Mouse (Mus musculus): ENCODE results near the gene Olfr50. TPM values are rescaled to one million over a fixed set of nuclear protein-coding genes. Genes with fewer than 3 reads are reported as not detected.

The Olfr50 gene
- polyA plus RNA-seq (2015; fragmentation: Illumina TruSeq; extraction: RNeasy Lipid Tissue Mini Kit (QIAGEN cat#74804); ENCODE audit: low read depth, low replicate concordance) = not detected

GRCm38 (mm10) chr2:36790238-36790637 is at the start of gene Olfr50:
Gene Olfr50 (plus strand): TSS chr2:36790538.

GRCm38 (mm10) chr2:36783976-36784375 is 6.4 kb upstream of the Olfr50 start, which contains the start of gene Olfr348:
Gene Olfr348 (plus strand): TSS chr2:36784276.

GRCm38 (mm10) chr2:36816932-36817331 is 26.6 kb downstream of the Olfr50 start, which contains the start of gene Olfr3:
Gene Olfr3 (minus strand): TSS chr2:36817032.

GRCm38 (mm10) chr2:36846010-36846409 is 55.7 kb downstream of the Olfr50 start, which contains the start of gene Olfr350:
Gene Olfr350 (plus strand): TSS chr2:36846310.

Other genes with a start within 250 kb of the Olfr50 start
- gene Olfr344, start 223.9 kb upstream of the Olfr50 start, polyA plus RNA-seq (2015; fragmentation: Illumina TruSeq; extraction: RNeasy Lipid Tissue Mini Kit (QIAGEN cat#74804); ENCODE audit: low read depth, low replicate concordance) = not detected
- gene Olfr345, start 150.5 kb upstream of the Olfr50 start, polyA plus RNA-seq (2015; fragmentation: Illumina TruSeq; extraction: RNeasy Lipid Tissue Mini Kit (QIAGEN cat#74804); ENCODE audit: low read depth, low replicate concordance) = not detected
- gene Olfr346, start 104.8 kb upstream of the Olfr50 start, polyA plus RNA-seq (2015; fragmentation: Illumina TruSeq; extraction: RNeasy Lipid Tissue Mini Kit (QIAGEN cat#74804); ENCODE audit: low read depth, low replicate concordance) = not detected
- gene Olfr347, start 58.6 kb upstream of the Olfr50 start, polyA plus RNA-seq (2015; fragmentation: Illumina TruSeq; extraction: RNeasy Lipid Tissue Mini Kit (QIAGEN cat#74804); ENCODE audit: low read depth, low replicate concordance) = not detected
- not detected for gene Olfr348, start 6.3 kb upstream of the Olfr50 start, polyA plus RNA-seq (2015; fragmentation: Illumina TruSeq; extraction: RNeasy Lipid Tissue Mini Kit (QIAGEN cat#74804); ENCODE audit: low read depth, low replicate concordance)
- gene Olfr3, start 26.5 kb downstream of the Olfr50 start, polyA plus RNA-seq (2015; fragmentation: Illumina TruSeq; extraction: RNeasy Lipid Tissue Mini Kit (QIAGEN cat#74804); ENCODE audit: low read depth, low replicate concordance) = not detected
- not detected for gene Olfr350, start 55.8 kb downstream of the Olfr50 start, polyA plus RNA-seq (2015; fragmentation: Illumina TruSeq; extraction: RNeasy Lipid Tissue Mini Kit (QIAGEN cat#74804); ENCODE audit: low read depth, low replicate concordance)
- gene Olfr351, start 72.1 kb downstream of the Olfr50 start, polyA plus RNA-seq (2015; fragmentation: Illumina TruSeq; extraction: RNeasy Lipid Tissue Mini Kit (QIAGEN cat#74804); ENCODE audit: low read depth, low replicate concordance) = not detected
- not detected for gene Olfr352, start 77.9 kb downstream of the Olfr50 start, polyA plus RNA-seq (2015; fragmentation: Illumina TruSeq; extraction: RNeasy Lipid Tissue Mini Kit (QIAGEN cat#74804); ENCODE audit: low read depth, low replicate concordance)
- not detected for gene Olfr353, start 102.4 kb downstream of the Olfr50 start, polyA plus RNA-seq (2015; fragmentation: Illumina TruSeq; extraction: RNeasy Lipid Tissue Mini Kit (QIAGEN cat#74804); ENCODE audit: low read depth, low replicate concordance)
- gene Olfr354, start 115.1 kb downstream of the Olfr50 start, polyA plus RNA-seq (2015; fragmentation: Illumina TruSeq; extraction: RNeasy Lipid Tissue Mini Kit (QIAGEN cat#74804); ENCODE audit: low read depth, low replicate concordance) = not detected
- gene Olfr355, start 138.4 kb downstream of the Olfr50 start, polyA plus RNA-seq (2015; fragmentation: Illumina TruSeq; extraction: RNeasy Lipid Tissue Mini Kit (QIAGEN cat#74804); ENCODE audit: low read depth, low replicate concordance) = not detected
- gene Olfr356, start 146.6 kb downstream of the Olfr50 start, polyA plus RNA-seq (2015; fragmentation: Illumina TruSeq; extraction: RNeasy Lipid Tissue Mini Kit (QIAGEN cat#74804); ENCODE audit: low read depth, low replicate concordance) = not detected
- not detected for gene Olfr357, start 203.3 kb downstream of the Olfr50 start, polyA plus RNA-seq (2015; fragmentation: Illumina TruSeq; extraction: RNeasy Lipid Tissue Mini Kit (QIAGEN cat#74804); ENCODE audit: low read depth, low replicate concordance)
- not detected for gene Olfr358, start 218.8 kb downstream of the Olfr50 start, polyA plus RNA-seq (2015; fragmentation: Illumina TruSeq; extraction: RNeasy Lipid Tissue Mini Kit (QIAGEN cat#74804); ENCODE audit: low read depth, low replicate concordance)